Mouse (Mus musculus) E14TG2a.4 (cell line): ENCODE measurements around the gene Spns2.

Experiments
- CTCF ChIP-seq: conservative IDR thresholded peaks from 2 replicates; pipeline ENCODE4 v1.5.1; 2014; ENCODE audit warnings: low read length
- NANOG ChIP-seq: IDR thresholded peaks from 2 replicates; pipeline ENCODE4 v1.6.1; 2014; ENCODE audit warnings: borderline replicate concordance, low read length, mixed read lengths
- POU5F1 ChIP-seq: IDR thresholded peaks from 2 replicates; pipeline ENCODE4 v1.6.1; 2014; ENCODE audit warnings: low read length, borderline replicate concordance

DNA sequence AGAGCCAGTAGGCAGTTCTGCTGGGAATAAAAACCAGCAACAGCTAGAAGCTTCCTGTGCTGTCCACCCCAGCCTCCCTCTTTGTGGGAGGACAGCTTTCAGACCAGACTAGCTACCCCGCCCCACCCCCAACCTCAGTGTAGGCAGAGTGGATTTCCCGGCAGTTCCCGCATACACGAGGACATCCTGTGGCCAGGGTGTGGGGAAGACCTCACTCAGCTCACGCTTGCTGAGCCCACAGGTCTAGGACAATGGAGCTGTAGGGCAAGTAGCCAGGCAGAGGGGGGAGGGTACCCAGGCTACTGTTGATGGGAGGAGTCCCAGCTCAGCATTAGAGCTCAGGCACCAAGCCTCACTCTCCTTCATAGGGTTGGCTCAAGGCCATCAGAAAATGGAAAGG lies 20.5 kb downstream of the Spns2 start:
- no peak for TF ChIP-seq CTCF
- TF ChIP-seq NANOG: no peak
- TF ChIP-seq POU5F1: no peak
